Mouse (Mus musculus) granulocyte monocyte progenitor cell, adult 5-6 weeks (primary cell): Measurements from ENCODE around the gene Gm11099. TPM values are rescaled to one million over a fixed set of nuclear protein-coding genes. Genes with fewer than 3 reads are reported as not detected.
A peak's percentile ranks its signal among the peaks of the same experiment; 100 is the strongest.

Experiments used
- ATAC-seq: replicated peaks from 2 replicates; pipeline ENCODE4 v1.8.0; 2016; ENCODE audit warnings: mild to moderate bottlenecking, moderate TSS enrichment, inconsistent platforms; ENCODE audit not compliant: poor library complexity, severe bottlenecking
- total RNA-seq, 2 experiments: library from RNA; stranded (forward) in 1 of 2; stranded (reverse) in 1 of 2; fragments of 200-712, 200-1000 nt in 1 of 2; fragments of >200 nt in 1 of 2; fragmentation: Nextera tagmentation in 1 of 2; gene quantifications; 2 replicates each; pipeline ENCODE4 v1.2.3; 2014 to 2017

Gene Gm11099
- not detected in 2 replicates for total RNA-seq (2014; fragmentation: Nextera tagmentation)
- total RNA-seq (2017), result not detected in 2 replicates

DNA sequence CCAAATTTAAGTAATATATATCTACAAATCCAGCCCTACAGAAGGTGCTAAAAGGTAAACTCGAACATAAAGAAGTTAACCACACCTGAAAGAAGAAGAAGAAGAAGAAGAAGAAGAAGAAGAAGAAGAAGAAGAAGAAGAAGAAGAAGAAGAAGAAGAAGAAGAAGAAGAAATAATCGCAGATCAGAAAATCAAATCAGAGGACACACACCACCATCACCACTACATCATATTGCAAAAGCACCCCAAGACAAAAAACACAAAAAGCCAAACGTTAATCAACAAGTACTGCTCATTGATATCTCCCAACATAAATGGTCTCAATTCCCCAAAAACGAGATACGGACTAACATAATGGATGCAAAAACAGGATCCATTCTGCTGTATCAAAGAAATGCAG lies at the start of gene Gm11099:
TSS of gene Gm11099 (plus strand) at position 301 of the 400 bp plus-strand sequence.
- no peak for ATAC-seq

- no peak for ATAC-seq
Measured at GRCm38 (mm10) chr2:58812941-58813340, 46.3 kb upstream of the Gm11099 start.

DNA sequence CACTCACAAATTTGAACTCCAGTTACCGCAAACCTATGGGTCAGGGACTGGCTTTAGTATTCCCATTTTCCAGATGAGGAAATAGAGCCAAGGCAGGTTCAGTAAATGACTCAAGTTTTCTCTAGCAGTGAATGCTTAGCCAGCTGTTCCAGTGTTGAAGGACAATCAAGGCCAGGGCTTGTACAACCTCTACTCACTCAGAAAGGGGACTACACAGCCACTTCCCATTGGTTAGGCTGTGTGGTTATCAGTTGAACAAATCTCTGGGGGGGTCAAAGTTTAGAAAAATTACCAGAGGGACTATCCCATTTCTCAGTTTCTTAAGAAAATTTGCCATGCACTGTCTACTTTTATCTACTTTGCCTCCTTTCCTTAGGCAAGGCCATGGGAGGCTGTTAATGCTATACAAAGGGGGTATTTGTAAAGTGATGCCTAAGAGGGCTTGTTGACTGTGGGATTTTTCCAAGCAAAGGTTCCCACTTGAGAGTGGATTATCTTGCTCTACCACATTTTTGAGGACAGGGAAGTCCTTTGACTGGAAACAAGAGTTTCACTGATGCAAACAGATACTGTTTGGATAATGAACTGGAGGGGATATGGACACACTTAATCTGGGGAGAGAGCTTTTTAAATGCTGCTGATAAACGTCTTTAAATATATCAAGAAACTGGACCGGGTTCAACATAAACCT lies 30.2 kb upstream of the Gm11099 start:
- no peak for ATAC-seq

DNA sequence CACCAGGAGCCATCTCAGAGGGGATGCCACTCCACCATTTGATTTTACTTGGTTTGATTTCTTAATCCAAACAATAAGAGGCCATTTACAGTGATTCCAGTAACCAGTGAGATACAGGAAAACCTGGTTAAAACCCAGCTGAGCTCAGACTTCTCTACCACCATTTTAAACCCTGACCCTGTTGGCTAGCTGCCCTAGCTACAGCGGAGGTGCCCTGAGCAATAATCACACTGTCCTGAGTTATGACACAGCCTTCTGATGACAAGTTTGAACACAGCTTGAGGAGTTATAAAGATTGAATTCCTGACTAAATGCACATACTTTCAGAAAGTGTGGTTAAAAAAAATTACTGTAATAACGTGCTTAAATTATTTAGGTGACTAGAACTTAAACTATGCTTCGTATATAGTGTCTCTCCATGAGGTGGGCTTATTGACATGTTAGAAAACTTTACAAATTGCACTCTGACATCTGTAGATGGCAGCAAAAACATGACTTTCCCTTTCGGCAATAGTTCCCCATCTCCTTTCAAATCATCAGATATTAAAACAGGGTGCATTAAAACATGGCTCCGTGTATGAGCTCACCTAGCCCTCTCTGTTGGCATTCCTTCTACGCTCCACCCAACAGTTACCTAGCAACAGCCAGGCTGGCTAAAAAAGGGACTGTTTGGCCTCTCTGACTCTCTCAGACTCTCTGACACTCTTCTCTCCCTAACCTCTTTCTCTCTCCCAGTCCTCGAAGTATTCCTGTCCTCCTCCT lies 29.1 kb upstream of the Gm11099 start:
- no peak for ATAC-seq

DNA sequence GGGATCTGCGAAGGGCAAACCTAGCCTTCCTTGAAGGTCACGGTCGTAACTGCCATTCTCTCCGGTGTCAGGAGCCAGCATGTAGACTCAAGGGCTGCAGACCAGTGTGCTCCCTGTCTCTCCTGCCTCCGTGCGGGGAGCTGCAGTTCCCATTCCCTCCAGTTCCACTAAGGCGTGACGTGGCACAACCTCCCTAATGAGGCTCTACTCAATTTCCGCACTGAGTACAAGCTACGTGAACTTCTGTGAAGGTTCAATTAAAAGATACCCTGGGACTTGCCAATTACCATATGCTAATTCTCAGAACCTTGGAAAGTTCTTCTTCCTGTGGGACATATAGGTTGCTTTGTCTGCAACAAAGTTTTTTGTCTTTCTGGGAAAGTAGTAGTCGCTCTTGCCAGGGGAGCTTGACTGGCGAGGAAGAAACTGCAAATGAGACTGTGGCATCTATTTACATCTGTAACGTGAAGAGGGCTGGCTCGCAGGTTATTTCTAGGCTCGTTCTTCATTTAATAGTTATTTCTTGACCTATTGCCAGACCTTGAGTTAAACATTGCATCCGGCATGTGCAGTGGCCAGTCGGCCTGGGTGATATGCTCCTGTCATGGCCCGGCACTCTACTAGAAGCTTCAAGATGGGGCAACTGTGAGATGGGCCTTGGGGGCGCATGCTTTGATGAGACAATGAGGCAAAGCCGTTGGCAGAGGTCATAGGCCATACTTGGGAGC lies 26.8 kb upstream of the Gm11099 start:
- ATAC-seq, result no peak

- ATAC-seq, result no peak
Measured at GRCm38 (mm10) chr2:58841021-58841420, 18.2 kb upstream of the Gm11099 start.

GRCm38 (mm10) chr2:58842443-58842842 lies 16.8 kb upstream of the Gm11099 start:
- no peak for ATAC-seq

- ATAC-seq, result no peak
Measured at GRCm38 (mm10) chr2:58844499-58844898, 14.7 kb upstream of the Gm11099 start.

DNA sequence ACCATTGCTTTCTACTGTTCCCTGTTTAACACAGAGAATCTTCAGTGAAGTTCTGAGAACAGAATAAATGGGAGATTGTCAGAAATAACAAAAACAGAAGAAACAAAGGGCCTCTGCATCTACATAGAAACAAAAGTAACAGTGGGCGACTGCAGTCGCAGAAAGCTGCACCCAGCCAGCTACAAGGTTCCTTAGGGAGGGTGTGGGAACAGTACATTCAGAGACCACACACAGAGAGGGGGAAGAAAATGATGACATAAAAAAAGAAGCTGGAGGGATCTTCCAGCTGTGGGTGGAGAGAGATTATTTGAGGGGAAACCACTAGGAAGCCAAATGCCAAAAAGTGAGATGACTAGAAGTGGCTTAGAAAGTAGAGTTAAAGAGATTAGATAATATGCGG lies 20.6 kb downstream of the Gm11099 start:
- ATAC-seq, result no peak

GRCm38 (mm10) chr2:58905057-58905456 lies 45.8 kb downstream of the Gm11099 start:
- ATAC-seq, result no peak

DNA sequence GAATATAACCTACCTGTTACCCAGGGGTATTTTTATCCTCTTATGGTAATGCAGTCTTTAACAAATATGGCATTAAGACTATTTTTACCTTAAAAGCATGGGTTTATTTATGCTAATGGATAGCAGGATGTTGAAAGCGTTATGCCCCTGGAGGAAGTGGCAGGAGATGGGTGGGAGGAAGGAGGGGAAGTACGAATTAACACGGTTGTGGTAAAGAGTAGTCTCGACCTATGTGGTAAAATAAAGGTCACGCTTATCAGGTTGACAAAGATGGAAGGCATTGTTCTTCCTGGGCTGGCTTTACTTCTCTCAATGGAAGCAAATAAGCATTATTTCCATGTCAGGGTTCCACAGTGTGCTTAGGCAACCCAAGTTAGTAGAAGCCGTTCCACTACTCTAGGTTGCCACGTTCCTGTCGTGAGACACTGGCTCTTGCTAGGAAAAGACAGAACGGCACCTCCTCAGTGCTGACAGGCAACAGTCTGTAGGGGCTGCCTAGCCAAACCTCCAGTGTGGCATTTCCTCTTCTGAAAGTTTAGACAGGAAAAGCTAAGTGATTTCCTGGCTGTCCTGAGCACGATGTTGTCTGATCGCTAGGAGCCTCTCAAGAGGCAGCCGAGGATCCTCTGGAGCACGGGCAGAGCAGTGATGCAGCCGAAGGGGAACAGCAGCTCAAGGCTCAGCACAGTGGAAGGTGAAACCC lies 47.7 kb downstream of the Gm11099 start:
- peak; percentile 93 for ATAC-seq

GRCm38 (mm10) chr2:58912339-58912738 lies 53.1 kb downstream of the Gm11099 start:
- ATAC-seq, result no peak

- ATAC-seq, result no peak
Measured at GRCm38 (mm10) chr2:58918351-58918750, 59.1 kb downstream of the Gm11099 start.

DNA sequence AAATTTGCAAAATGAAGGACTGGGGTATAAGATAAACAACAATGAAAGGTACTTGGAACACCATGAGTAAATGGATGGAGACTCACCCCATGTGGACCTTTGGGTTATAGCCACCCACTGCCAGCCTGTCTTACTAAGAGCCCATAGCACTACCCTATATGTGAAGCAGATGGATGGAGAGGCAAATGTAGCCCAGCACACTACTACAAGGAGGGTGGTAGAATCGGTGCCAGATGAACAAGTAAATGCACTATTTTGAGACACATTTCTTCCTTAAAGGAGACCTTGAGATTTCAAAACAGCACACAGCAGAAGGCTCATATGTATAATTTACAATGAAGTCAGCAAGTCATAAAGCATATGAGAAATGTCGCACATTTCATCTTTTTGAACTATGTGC lies 66.3 kb downstream of the Gm11099 start:
- ATAC-seq, result no peak

GRCm38 (mm10) chr2:58941361-58941760 lies 82.1 kb downstream of the Gm11099 start:
- no peak for ATAC-seq

GRCm38 (mm10) chr2:58948796-58949195 lies 89.6 kb downstream of the Gm11099 start:
- no peak for ATAC-seq

GRCm38 (mm10) chr2:58952101-58952500 lies 92.9 kb downstream of the Gm11099 start:
- no peak for ATAC-seq

DNA sequence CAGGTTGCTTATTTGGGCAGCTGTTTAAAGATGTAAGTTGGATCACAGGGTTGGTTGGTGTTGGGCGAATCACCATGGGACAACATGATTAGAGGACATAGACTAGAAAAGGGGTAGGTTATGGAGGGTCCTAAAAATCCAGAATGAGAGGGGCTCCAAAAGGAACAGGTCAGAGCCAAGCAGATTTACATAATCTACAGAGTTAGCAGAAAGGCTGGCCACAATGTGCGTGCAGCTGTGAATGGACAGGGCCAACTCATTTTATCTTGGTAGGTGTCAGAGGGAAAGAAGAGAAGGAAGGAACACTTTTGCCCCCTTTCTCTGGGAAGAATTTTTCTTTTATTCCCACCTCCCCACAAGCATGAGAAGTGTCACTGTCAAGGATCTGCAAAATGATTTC lies 97.1 kb downstream of the Gm11099 start:
- no peak for ATAC-seq

DNA sequence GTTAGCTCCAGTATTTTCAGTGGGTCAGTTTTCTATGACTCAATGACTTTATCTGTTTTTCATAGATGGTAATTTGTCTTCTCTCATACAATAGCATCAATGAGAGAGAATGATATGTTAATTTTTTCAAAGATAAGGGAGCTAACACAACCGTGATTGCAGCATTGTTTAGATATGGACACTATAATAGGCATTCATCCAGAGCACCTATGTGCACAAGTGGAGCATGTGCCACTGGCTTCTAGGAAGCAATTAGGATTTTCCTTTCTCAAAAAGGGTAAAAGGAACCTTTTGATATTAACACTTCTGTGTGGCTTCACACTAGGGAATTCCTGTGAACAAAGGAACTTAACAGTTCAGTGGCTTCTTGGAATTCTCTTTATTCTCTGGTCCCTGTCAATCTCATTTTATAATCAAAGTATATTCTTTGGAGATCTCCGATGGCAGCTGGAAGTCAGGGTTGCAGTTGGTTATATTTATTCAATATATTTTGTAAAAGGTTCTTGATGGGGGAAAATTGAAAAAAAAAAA lies 97.6 kb downstream of the Gm11099 start:
- no peak for ATAC-seq
